Mouse (Mus musculus) stomach, postnatal 0 days (tissue): ENCODE data around the gene Gapvd1.

Source experiments
- CTCF ChIP-seq: IDR thresholded peaks from 2 replicates; pipeline ENCODE4 v1.5.1; 2016; ENCODE audit warnings: antibody characterized with exemption, low read depth, mild to moderate bottlenecking, moderate library complexity
- EP300 ChIP-seq: optimal IDR thresholded peaks from 2 replicates; pipeline ENCODE3; 2016; ENCODE audit warnings: antibody characterized with exemption

- TF ChIP-seq CTCF (no peak), EP300 (no peak)
Measured at GRCm38 (mm10) chr2:34741390-34742159, 13.5 kb downstream of the Gapvd1 start.
